Mouse (Mus musculus): Measurements from ENCODE around the gene Cebpz.

The Cebpz gene

DNA sequence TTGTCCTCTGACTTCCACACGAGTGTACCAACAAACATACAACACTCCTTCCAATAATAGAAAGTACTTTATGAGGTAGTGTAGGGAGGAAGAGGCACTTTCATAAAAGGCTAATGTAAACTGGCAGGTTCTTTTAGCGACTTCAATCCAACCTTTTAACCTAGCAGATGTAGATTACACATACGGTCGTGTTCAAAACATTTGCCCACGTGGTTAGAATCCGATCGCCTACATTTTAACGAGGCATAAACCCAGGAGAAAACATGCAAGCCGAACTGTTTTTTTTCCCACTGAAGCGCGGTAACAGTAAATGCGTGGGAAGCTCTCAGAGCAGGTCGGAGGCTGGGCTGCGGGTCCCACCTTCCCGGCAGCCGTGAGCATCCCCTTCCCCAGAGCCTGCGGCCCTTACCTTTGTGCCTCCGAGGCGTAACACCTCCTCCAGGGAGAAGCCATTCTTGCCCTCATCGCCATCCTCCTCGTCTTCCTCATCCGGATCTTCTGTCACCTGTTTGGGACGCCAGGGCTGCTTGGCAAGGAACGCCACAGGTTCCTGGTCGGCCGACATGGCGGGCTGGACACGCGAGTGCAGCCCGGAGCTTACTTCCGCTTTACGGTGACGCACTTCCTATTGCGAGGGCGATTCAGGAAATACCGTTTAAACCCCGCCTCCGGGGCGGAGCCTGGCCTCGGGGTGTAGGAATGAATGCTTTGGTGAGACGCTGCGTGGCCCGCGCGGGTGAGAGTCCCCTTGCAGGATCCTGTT is at the start of gene Cebpz, which contains the start of gene Ndufaf7:
Gene Cebpz, minus strand, starts transcription at position 601 of the 763 bp plus-strand sequence.
Gene Ndufaf7, plus strand, starts transcription at position 671 of the 763 bp plus-strand sequence.
- DNase-seq (ENCODE audit: low read depth) = peak; percentile 98

DNA sequence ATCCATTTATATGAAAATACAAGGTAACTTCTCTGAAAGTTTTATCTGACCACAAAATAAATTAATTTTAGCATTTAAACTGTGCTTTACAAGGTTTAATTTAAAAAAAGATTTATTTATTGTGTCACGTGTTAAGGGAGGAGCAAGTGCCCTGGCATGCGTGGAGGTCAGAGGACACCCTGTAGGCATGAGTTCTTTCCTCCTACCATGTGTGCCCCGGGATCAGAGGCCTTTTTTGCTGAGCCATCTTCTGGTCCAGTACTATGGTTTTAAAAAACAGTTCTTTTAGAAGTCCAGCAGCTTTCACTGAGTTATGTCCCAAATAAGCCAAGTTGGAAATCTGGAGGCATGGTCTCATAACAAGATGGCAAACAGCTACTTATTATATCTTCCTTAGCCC is 46.9 kb upstream of the Cebpz start:
- no peak for DNase-seq (ENCODE audit: low read depth)

DNA sequence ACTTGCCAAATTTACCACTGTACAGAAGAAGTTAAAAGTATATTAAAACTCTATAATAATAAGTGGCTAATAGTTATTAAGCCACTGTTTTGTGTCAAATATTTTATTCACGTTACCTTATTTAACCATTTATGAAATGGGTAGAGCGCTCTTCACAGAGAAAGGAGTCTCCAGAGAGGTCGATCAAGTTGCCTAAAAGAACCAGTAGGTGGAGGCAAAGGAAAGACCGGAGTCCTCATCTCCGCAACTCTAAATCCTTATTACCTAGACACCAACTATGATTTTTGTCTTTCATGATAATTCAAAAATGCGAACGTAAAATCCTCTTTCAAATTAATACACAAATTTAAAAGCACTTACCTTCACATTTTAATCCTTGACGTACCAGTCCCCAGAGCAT is 46.3 kb upstream of the Cebpz start:
- DNase-seq (ENCODE audit: low read depth) = no peak

DNA sequence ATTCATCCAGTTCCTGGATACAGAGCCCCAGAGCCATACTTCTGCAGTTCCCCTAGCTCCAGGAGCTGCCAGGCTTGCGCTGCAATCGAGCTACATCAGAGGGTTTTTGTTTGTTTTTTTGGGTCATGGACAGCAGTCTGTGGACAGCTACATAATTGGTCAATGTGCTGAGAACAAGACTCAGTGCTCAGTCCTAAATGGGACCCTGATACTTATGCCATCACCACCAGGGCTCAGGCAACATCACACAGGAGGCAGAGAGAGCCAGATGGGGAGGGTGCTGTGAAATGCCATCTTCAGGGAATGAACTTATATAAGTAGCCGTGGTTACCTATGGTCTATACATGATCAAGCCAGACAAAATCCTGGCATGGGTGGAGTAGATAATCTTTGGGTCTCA is 31.6 kb upstream of the Cebpz start:
- no peak for DNase-seq (ENCODE audit: low read depth)

DNA sequence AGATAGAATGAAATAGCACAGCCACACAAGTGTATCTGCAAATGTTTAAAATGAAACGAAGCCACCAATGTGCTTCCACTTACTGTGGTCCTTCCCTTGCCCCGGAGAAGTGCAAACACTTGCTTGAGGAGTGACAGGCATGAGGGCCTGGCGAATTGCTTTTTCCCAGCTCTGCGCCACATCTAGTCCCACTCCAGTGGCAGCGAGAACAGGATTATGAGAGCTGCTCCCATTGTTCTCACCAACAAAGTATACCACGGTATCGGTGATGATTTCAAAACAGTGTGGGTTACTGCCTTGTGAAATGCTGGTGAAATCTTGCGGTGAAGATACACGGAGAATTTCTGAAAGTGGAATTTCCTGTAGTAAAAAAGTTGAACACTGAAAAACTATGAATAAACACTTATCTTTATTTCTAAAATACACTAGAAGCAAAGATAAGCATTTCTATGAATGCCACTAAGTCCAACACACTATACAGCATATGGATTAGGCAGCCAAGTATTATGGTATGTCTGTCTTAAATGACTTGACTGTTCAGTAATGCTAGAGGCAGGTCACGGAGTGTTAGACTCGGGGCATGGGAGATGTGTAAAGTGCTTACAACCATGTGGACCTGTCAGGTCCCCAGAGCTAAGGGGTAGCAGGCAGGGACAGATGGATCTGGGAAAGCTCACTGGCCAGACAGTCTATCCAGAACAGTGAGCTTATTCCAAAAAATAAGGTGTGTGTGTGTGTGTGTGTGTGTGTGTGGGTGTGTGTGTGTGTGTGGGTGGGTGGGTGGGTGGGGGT is 29.4 kb upstream of the Cebpz start:
- no peak for DNase-seq (ENCODE audit: low read depth)

DNA sequence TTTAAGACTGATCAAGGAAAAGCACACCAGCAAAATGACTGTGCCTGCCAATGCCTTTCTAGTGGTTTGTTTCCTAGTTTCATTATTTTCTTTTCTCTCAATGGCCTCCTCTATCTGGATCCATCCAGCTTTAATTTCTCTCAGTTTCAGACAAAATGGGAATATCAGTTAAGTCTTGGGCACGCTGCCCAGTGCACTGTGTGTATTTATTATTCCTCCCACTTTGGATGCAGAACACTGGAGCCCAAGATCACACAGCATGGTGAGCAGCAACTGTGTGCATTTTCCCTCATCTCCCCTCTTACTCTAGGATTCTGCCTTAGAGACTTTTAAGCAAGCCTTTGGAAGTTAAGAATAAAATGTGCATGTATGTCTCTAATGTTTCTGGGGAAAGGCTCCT is 27.5 kb upstream of the Cebpz start:
- DNase-seq (ENCODE audit: low read depth) = no peak

DNA sequence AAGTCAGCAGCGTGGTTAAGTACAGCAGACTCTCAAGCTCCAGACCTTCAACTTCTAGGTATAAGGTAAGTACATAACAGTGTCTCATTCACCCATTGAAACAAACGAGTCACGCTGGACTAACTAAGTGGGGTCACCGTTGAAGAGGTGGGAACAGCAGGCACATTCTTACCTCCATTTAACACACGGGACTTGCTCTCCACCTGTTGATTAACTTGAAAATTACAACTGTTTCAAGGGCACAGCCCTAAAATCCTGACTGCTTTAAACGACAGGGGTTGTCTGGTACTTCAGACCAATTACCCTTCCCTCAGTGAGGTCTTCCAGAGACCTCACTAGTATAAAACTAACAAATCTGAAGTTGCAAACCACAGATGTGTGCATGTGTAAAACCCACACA is 22.6 kb upstream of the Cebpz start:
- no peak for DNase-seq (ENCODE audit: low read depth)

DNA sequence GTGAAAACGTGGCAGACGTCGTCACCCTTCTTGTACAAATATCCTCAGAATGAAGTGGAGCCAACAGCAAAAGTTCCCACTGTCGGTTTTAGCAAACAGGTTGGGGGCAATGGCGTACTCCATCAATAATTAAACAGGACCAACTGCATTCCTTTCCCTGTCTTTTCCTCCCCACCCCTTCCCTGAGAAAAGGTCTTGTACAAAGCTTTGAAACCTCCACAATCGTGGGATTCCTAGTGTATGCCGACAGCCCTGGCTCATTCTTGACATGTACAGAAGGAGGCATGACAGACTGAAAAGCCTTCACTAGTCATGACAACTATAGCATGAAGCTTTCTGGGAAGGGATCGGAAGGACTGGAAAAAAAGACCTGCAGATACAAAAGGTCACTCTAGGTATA is 16.4 kb upstream of the Cebpz start:
- no peak for DNase-seq (ENCODE audit: low read depth)

DNA sequence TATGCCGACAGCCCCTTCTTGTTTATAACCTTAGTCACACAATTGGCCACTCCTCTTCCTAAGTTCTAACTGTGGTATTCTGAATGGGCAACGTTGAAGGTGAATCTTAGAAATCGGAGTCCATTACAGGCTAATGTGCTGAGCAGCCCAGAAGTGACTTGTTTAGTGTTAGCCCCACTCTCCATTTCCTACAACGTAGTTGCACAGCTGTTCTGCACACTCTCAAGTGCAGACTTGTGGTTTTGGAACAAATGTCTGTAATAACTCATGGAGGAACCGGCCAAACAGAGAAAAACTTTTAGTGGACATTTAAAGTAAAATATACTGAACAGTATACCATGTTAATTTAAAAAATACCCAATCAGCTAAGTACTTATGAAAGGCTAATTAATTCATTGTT is 15.2 kb upstream of the Cebpz start:
- DNase-seq (ENCODE audit: low read depth) = no peak

DNA sequence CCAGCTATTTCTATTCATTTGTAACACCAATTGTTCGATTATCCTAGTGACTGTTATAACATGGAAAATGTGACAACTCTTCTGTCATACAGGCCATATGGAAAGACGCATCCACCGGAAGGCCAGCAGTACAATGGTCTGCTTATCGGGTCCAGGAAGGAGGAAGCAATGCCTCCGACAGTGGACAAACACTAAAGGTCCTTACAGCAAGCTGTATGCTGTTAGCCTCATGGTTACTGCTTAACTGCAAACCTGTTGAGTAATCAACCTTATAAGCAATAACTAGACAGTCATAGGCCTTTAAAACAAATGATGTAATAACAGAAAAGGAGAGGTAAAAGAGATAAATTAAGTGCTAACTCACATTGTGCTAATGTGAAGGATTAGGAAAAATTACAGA is 14.4 kb upstream of the Cebpz start:
- DNase-seq (ENCODE audit: low read depth) = no peak

DNA sequence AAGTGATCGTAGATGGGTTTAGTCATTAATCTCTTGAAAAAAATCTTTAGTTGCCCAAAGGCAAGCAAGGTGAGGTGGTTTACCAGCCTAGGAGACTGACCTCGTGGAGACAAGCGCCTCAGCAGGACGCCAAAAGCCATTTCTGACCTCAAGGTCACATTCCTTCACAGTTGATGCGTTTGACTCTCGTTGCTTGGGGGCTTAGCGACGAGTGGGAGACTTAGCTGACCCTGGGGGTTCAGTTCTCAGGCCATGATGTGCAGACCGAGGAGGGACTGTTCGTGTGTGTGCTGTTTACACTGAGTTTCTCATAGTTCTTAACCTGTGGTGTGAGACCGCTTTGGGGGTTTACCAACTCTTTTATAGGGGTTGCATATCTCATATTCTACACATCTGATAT is 5.7 kb upstream of the Cebpz start:
- no peak for DNase-seq (ENCODE audit: low read depth)

DNA sequence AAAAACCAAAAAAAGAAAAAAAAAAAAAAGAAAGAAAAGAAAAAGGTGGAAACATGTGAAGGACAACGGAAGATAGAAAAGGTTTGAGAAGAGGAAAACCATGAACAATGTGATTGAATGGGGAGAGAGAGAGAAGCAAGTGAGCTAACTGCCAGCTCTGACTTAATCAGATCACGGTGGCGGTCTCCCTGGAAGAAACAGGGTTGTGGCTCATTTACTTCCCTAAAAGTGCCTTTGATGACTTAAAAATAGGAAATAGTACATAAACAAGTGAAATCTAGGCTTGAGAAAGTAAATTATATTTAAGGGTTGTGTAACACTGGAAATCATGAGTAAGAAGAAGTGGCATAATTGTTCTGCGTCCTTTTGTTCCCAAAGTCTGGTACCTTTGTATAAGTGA is 2.1 kb upstream of the Cebpz start:
- no peak for DNase-seq (ENCODE audit: low read depth)

DNA sequence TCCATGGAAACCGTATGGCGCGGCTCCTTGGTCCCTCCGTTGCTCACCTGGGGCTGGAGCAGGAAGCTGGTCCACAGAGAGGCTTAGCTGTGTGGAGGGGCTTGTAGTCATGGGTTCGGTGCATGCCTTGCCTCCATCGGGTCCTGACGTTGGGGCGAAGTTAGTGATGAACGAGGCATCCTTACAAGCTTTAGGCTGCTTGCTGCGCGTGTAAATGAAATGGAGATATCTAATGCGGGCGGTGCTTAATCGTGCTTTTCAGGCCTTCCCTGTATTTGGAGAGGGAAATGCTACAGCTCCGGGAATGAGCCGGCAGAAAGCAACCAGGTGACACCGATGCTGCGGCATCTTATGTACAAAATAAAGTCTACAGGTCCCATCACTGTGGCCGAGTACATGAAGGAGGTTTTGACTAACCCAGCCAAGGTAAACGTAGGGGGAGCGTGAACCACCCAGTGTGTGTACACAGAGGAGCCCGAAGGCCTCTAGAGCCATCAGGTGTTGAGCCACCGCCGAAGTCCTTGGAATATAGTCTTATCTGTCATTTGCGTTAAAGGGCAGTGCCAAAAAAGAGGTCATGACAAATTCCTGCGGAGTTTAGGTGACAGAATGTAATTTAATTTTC is 475 bp upstream of the Cebpz start:
- DNase-seq (ENCODE audit: low read depth) = no peak

DNA sequence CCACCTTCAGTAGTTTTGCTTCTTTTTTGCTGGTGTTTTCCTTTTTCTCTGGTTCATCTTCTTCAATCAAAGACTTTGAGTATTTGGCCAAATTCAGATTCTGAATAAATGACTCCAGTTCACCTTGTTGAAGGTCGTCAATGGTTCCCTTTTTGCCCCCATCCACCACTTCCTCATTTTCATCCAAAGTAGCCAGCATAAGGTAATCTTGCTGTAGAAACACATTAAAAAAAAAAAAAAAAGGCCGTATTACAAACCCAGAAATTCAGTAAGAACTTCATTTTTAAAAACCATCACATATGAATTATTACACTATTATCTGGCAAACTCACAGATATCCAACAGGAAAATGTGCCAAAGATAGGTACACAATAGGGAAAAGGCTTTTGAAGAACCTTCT is 1.0 kb downstream of the Cebpz start:
- DNase-seq (ENCODE audit: low read depth) = no peak

DNA sequence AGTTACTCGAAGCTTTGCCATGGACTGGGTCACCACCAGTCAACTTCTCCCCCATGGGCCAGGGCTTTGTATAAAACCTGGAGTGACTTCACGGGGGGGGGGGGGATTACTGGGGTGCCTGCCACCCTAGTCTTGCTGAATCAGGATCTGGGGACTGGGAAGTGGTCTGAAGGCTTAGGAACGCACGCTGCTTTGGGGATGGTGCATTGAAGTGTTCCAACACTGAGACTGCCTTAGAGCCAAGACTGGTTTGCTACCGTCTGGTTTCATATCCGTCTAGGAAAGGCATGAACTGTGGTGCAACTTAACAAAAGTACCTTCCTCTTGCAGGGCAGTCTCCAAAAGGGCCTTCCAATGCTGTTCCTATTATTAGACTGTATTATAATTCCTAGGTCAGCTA is 19.2 kb downstream of the Cebpz start:
- no peak for DNase-seq (ENCODE audit: low read depth)

DNA sequence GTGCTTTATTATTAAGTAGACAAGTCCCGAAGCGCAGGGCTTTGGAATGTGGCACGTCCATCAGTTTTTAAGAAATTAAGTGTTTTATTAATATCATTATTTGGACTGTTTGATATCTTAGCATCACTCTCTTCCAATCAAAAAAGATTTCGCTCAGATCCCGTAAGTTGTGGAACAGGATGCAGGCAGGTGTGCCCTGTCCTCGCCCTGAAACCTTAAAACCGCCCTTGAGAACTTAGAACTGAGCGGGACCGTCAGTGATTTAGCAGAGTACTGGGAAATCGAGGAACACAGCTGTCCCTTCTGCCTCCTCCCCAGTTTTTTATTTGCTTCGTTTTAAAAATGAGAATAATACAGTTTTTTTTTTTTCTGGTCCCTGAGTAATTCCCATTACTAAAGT is 20.0 kb downstream of the Cebpz start:
- no peak for DNase-seq (ENCODE audit: low read depth)

DNA sequence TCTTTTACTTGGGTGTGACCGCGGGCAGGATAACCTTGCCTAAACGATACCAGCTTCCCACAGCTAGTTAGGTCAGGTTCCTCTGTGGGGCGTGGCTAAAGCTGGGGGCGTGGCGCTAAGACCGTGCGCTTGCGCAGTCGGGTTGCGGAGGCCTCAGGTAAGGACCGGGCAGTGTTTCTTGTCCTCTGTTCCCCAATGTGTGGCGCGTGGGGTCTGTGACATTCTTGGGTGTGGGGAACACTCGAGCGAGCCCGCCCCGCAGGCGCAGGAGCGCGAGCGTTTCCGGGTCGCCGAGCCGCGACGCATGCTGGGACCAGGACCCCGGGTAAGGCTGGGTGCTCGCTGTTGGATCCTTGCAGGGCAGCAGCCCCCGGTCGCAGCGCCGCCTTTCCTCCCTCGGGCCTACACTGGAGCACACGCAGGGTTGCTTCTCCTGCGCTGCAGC is 20.5 kb downstream of the Cebpz start, which contains the start of gene Cebpzos:
Gene Cebpzos, plus strand, starts transcription at position 132 of the 445 bp plus-strand sequence.
- DNase-seq (ENCODE audit: low read depth) = peak; percentile 94

DNA sequence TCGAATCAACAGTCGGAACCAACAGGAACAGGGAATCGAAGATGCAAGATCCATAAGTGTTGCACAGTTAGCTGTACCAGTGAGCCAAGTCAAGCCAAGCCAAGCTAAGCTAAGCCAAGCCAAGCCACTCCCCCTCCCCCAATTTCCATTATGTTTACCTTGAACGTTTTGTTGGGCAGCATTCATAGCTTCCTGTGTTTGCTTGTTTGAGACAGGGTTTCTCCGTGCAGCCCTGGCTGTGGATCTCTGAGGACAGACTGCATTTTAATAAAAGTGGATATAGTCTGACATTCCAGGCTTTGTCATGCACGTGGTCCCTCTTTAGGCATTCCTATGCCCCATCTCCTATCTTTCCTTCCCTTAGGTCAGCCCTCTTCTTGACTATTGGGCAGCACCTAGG is 21.1 kb downstream of the Cebpz start:
- peak; percentile 58 for DNase-seq (ENCODE audit: low read depth)

DNA sequence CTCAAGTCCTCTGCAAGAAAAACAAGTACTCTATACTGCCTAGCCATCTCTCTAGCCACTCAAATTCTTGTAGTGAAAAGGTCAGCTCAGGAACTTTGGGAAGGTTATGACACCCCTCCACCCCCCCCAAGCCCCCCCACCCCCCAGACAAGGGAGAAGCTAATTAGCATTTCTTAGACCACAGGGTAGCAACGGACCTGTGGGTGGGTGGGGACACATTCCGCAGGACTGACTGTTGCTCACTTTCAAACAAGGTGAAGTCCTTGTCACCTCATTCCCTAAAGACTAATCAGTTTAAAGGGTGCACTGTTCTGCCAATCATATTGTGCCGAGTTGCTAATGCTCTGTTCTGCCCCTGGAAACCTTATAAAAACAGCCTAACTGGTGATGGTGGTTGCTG is 22.9 kb downstream of the Cebpz start:
- no peak for DNase-seq (ENCODE audit: low read depth)

DNA sequence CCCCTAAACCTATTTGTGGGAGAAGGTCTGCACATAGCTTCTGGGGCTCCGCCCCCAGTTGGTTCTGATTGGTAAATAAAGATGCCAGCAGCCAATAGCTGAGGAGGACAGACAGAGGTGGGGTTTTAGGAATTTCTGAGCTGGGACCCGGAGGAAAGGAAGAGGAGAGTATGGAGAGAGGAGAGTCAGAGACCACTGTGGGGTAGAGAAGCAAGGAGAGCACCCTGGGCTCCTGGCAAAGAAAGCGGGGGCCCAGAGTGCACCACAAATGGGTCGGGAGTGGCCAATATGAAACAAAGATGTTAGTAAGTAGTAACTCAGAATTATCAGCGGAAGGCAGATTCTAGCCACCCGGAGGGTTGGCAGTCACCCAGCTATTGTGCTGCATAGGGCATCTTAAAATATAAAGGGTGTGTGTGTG is 24.0 kb downstream of the Cebpz start:
- no peak for DNase-seq (ENCODE audit: low read depth)

DNA sequence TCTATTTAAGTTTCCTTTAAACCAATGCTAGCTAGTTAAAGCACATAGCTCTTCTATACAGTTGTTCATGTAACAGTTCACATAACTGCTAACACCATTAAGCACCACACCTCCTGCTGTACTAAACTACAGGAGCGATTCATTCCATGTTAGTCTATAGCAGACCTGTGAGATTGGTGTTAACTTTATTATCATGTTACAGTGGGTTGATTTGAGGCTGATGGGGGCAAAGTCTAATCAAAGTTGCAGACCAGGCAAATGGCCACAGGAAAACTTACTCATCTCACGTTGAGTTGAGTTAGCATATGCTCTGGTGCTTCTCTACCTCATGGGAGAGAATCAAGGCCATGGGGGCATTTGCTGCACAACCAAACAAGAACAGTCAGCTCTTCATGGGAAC is 27.5 kb downstream of the Cebpz start:
- no peak for DNase-seq (ENCODE audit: low read depth)

DNA sequence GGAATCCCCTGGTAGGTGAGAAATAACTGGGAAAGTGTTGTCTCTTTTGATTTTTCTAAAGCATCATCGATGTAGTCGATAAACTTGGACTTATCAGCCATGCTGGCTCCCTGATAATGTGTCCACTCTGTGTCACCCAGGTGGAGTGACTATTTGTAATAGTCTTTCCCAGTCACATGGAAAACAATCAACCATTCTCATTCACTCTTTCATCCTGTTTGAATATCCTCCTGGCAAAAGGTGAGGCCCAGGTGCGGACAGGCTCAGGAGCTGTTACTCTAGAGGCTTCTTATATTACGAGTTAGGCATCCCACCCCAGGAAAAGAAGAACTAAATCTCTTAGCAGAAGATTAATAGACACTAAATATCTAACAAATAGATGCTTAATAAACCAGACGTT is 30.0 kb downstream of the Cebpz start, which contains the start of gene Sult6b1:
Gene Sult6b1, minus strand, starts transcription at position 101 of the 400 bp plus-strand sequence.
- DNase-seq (ENCODE audit: low read depth) = no peak

DNA sequence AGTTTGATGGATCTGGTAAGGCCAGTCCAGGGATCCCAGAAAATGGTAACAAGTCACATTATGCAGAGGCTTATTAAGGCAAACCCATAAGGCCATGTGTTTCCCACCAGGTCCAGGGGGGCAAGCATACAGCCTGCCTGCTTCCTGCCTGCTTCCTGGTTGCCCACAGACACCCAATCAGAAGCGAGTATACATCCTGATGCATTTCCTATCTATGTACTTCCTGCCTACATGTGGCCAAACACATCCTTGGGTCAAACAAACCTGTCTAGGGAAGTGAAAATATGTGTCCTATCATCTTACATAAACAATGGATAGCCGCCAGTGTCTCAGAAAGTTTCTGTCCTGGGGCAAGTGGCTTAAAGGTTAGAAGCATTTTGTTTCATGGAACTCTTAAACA is 33.7 kb downstream of the Cebpz start:
- DNase-seq (ENCODE audit: low read depth) = no peak

Measured in naive thymus-derived CD4-positive, alpha-beta T cell, adult 2 months (primary cell).